Mouse (Mus musculus) hindbrain, postnatal 0 days (tissue): ENCODE results near the gene Mylk2. TPM values are rescaled to one million over a fixed set of nuclear protein-coding genes. Genes with fewer than 3 reads are reported as not detected.

Experiments used
- ATAC-seq: fragments of 200-750 bp; cut with Nextera tagmentation; 2 replicates; pipeline ENCODE4 v1.8.0; 2017; ENCODE audit warnings: mild to moderate bottlenecking, moderate TSS enrichment, moderate library complexity
- DNase-seq: peaks from one replicate; pipeline ENCODE4 v3.0.0-alpha.2; 2015; ENCODE audit warnings: low spot score
- H3K27ac ChIP-seq: fragments of 300-500 bp; sonication (generic); 2 replicates; pipeline ENCODE4 v1.5.1; 2014; ENCODE audit warnings: mild to moderate bottlenecking
- H3K27me3 ChIP-seq: fragments of 300-500 bp; sonication (generic); 2 replicates; pipeline ENCODE4 v1.6.1; 2014; ENCODE audit warnings: low read length, mixed read lengths; ENCODE audit not compliant: insufficient read depth
- H3K36me3 ChIP-seq: fragments of 300-500 bp; sonication (generic); 2 replicates; pipeline ENCODE4 v1.6.1; 2014; ENCODE audit warnings: low read length, mixed read lengths; ENCODE audit not compliant: insufficient read depth
- H3K4me1 ChIP-seq: fragments of 300-500 bp; sonication (generic); 2 replicates; pipeline ENCODE4 v1.6.1; 2014; ENCODE audit warnings: antibody characterized with exemption, low read length, mixed read lengths; ENCODE audit not compliant: insufficient read depth
- H3K4me2 ChIP-seq: fragments of 300-500 bp; sonication (generic); 2 replicates; pipeline ENCODE4 v1.6.1; 2014; ENCODE audit warnings: low read depth, mild to moderate bottlenecking, low read length, moderate library complexity, mixed read lengths
- H3K4me3 ChIP-seq: fragments of 300-500 bp; sonication (generic); 2 replicates; pipeline ENCODE4 v1.5.1; 2014; ENCODE audit warnings: low read length
- H3K9ac ChIP-seq: fragments of 300-500 bp; sonication (generic); replicated peaks from 2 replicates; pipeline ENCODE4 v1.6.1; 2014; ENCODE audit warnings: mild to moderate bottlenecking, low read length, moderate library complexity, mixed read lengths
- H3K9me3 ChIP-seq: fragments of 300-500 bp; sonication (generic); 2 replicates; pipeline ENCODE4 v1.6.1; 2016; ENCODE audit warnings: low read length, mixed read lengths
- CTCF ChIP-seq: IDR thresholded peaks from 2 replicates; pipeline ENCODE4 v1.5.1; 2016; ENCODE audit warnings: antibody characterized with exemption, control low read depth, low read depth
- WGBS: fragments of 180-500 bp; shearing (Covaris S2); extraction: QIAGEN DNeasy Blood & Tissue Kit; methylation state at CpG from one replicate; pipeline ENCODE4 v1.1.7; 2014; 5-methylcytosine and 5-hydroxymethylcytosine counted together
- polyA plus RNA-seq: library from polyadenylated mRNA; unstranded; fragments of >200 nt; fragmentation: Nextera tagmentation; extraction: Ambion mirVana; gene quantifications from 2 replicates; pipeline ENCODE4 v1.2.1, GENCODE M21; 2015
- total RNA-seq: library from RNA; depleted of rRNA; stranded (reverse); fragments of >200 nt; gene quantifications from 2 replicates; pipeline ENCODE4 v1.2.3, GENCODE M21; 2014

Gene Mylk2
- total and polyA plus RNA-seq, 2 experiments from 2014 or later = 0.20 to 0.58 TPM

- H3K27ac ChIP-seq = no peak overlapping the region
- H3K36me3 ChIP-seq = no peaks in the 10 kb centered on the region
- H3K9ac ChIP-seq = no peak overlapping the region
- H3K9me3 ChIP-seq = no peaks in the 10 kb centered on the region
- ATAC-seq = no peak
- H3K4me1 ChIP-seq = peaks cover 8% of the 10 kb centered on the region
- DNase-seq = no peak
- no peak for TF ChIP-seq CTCF
- peaks cover 12% of the 10 kb centered on the region for H3K27me3 ChIP-seq
- H3K4me3 ChIP-seq = no peak overlapping the region
- no peak overlapping the region for H3K4me2 ChIP-seq
- WGBS = 32% methylated on average over 7 of the region's 7 CpGs
Observed at GRCm38 (mm10) chr2:152941776-152942175, 30.6 kb downstream of the Mylk2 start.

- Histone ChIP-seq H3K4me2 (peak overlapping the region; percentile 99), H3K27me3 (peaks cover 12% of the 10 kb centered on the region), H3K9ac (peak overlapping the region; percentile 56), H3K9me3 (no peaks in the 10 kb centered on the region), H3K36me3 (no peaks in the 10 kb centered on the region), H3K27ac (no peak overlapping the region), H3K4me1 (peaks cover 8% of the 10 kb centered on the region), H3K4me3 (peak overlapping the region; percentile 47)
- ATAC-seq (0 out of 2 replicates have a peak, but pooled peaks have one; percentile 8), DNase-seq (peak; percentile 41)
- under 1% methylated on average over 52 of the region's 65 CpGs for WGBS
- no peak for TF ChIP-seq CTCF
Observed at GRCm38 (mm10) chr2:152942898-152943515, 31.9 kb downstream of the Mylk2 start.

- peak; percentile 27; the same call in 1 of the 2 replicates for TF ChIP-seq CTCF
- Histone ChIP-seq H3K4me1 (peaks cover 8% of the 10 kb centered on the region), H3K36me3 (no peaks in the 10 kb centered on the region), H3K4me2 (peak overlapping the region; percentile 99), H3K27me3 (peaks cover 12% of the 10 kb centered on the region), H3K27ac (no peak overlapping the region), H3K9me3 (no peaks in the 10 kb centered on the region), H3K9ac (no peak overlapping the region), H3K4me3 (peak overlapping the region; percentile 47)
- no peak for DNase-seq
- 0 out of 2 replicates have a peak, but pooled peaks have one; percentile 12 for ATAC-seq
- 7% methylated on average over 8 of the region's 8 CpGs for WGBS
Observed at GRCm38 (mm10) chr2:152943568-152943967, 32.4 kb downstream of the Mylk2 start.

- no peak overlapping the region for H3K9ac ChIP-seq
- ATAC-seq (no peak), DNase-seq (no peak)
- H3K9me3 ChIP-seq = no peaks in the 10 kb centered on the region
- H3K27ac ChIP-seq = no peak overlapping the region
- TF ChIP-seq CTCF = no peak
- peaks cover 8% of the 10 kb centered on the region for H3K4me1 ChIP-seq
- 61% methylated on average over 9 of the region's 9 CpGs for WGBS
- no peak overlapping the region for H3K4me2 ChIP-seq
- H3K27me3 ChIP-seq = peaks cover 12% of the 10 kb centered on the region
- H3K4me3 ChIP-seq = no peak overlapping the region
- no peaks in the 10 kb centered on the region for H3K36me3 ChIP-seq
Observed at GRCm38 (mm10) chr2:152944013-152944412, 32.9 kb downstream of the Mylk2 start.

GRCm38 (mm10) chr2:152947098-152947497 lies 35.9 kb downstream of the Mylk2 start:
- H3K27me3 ChIP-seq = peaks cover 9% of the 10 kb centered on the region; the same call in 1 of the 2 replicates
- TF ChIP-seq CTCF = no peak
- H3K4me2 ChIP-seq = no peak overlapping the region
- no peak overlapping the region for H3K9ac ChIP-seq
- H3K27ac ChIP-seq = no peak overlapping the region
- peak; percentile 64 for DNase-seq
- H3K9me3 ChIP-seq = no peaks in the 10 kb centered on the region
- 39% methylated on average over 7 of the region's 7 CpGs for WGBS
- H3K36me3 ChIP-seq = no peaks in the 10 kb centered on the region
- peaks cover 10% of the 10 kb centered on the region for H3K4me1 ChIP-seq
- no peak for ATAC-seq
- no peak overlapping the region for H3K4me3 ChIP-seq

- no peak overlapping the region for H3K4me3 ChIP-seq
- H3K9me3 ChIP-seq = no peaks in the 10 kb centered on the region
- H3K4me1 ChIP-seq = peaks cover 7% of the 10 kb centered on the region; the same call in 1 of the 2 replicates
- H3K4me2 ChIP-seq = no peak overlapping the region
- DNase-seq = no peak
- H3K27me3 ChIP-seq = 0 out of 2 replicates have a peak, but pooled peaks cover 2% of the 10 kb centered on the region
- WGBS = 85% methylated on average over 5 of the region's 5 CpGs
- no peaks in the 10 kb centered on the region for H3K36me3 ChIP-seq
- no peak overlapping the region for H3K27ac ChIP-seq
- TF ChIP-seq CTCF = no peak
- ATAC-seq = no peak
- H3K9ac ChIP-seq = no peak overlapping the region
Observed at GRCm38 (mm10) chr2:152948438-152949020, 37.4 kb downstream of the Mylk2 start.
